Mouse (Mus musculus) limb, embryonic 10.5 days (tissue): ENCODE measurements at regions not wholly inside any gene's neighbourhood (a gene's known extent, or its start where the extent isn't known, plus 50 kb on each side); places are given as distances from the start of the nearest gene placed in this dataset.

Experiments used
- DNase-seq: peaks from one replicate; pipeline ENCODE4 v3.0.0-alpha.2; 2017; ENCODE audit warnings: low spot score
- H3K27ac ChIP-seq: fragments of 300-500 bp; sonication (generic); 2 replicates; pipeline ENCODE4 v1.5.1; 2016; ENCODE audit warnings: mild to moderate bottlenecking
- H3K27me3 ChIP-seq: fragments of 300-500 bp; sonication (generic); 2 replicates; pipeline ENCODE4 v1.6.1; 2016; ENCODE audit warnings: low read depth, mild to moderate bottlenecking; ENCODE audit not compliant: poor library complexity, severe bottlenecking
- H3K36me3 ChIP-seq: fragments of 300-500 bp; sonication (generic); 2 replicates; pipeline ENCODE4 v1.6.1; 2016; ENCODE audit warnings: mild to moderate bottlenecking, moderate library complexity
- H3K4me1 ChIP-seq: fragments of 300-500 bp; sonication (generic); 2 replicates; pipeline ENCODE4 v1.6.1; 2016
- H3K4me3 ChIP-seq: fragments of 300-500 bp; sonication (generic); 2 replicates; pipeline ENCODE4 v1.5.1; 2016; ENCODE audit warnings: mild to moderate bottlenecking, moderate library complexity
- H3K9me3 ChIP-seq: fragments of 300-500 bp; sonication (generic); replicated peaks from 2 replicates; pipeline ENCODE4 v1.6.1; 2016; ENCODE audit warnings: mild to moderate bottlenecking
- WGBS: fragments of 180-500 bp; shearing (Covaris S2); methylation state at CpG from one replicate; pipeline ENCODE4 v1.1.7; 2016; 5-methylcytosine and 5-hydroxymethylcytosine counted together

GRCm38 (mm10) chr1:136727868-136728631, 103.3 kb downstream of the Zfp281 start:
- peaks cover 6% of the 10 kb centered on the region; the same call in 1 of the 2 replicates for H3K4me1 ChIP-seq
- peaks cover 17% of the 10 kb centered on the region for H3K27me3 ChIP-seq
- DNase-seq = no peak
- no peak overlapping the region for H3K27ac ChIP-seq
- H3K4me3 ChIP-seq = no peak overlapping the region
- 55% methylated on average over 7 of the region's 7 CpGs for WGBS
- no peaks in the 10 kb centered on the region for H3K9me3 ChIP-seq
- H3K36me3 ChIP-seq = no peaks in the 10 kb centered on the region

- 85% methylated on average over 4 of the region's 4 CpGs for WGBS
- Histone ChIP-seq H3K4me1 (peaks cover 6% of the 10 kb centered on the region; the same call in 1 of the 2 replicates), H3K9me3 (no peaks in the 10 kb centered on the region), H3K36me3 (no peaks in the 10 kb centered on the region), H3K27ac (no peak overlapping the region), H3K27me3 (peaks cover 17% of the 10 kb centered on the region), H3K4me3 (no peak overlapping the region)
- DNase-seq = no peak
Measured at GRCm38 (mm10) chr1:136728632-136728944, 103.9 kb downstream of the Zfp281 start.

GRCm38 (mm10) chr1:136730638-136731037, 105.9 kb downstream of the Zfp281 start:
- Histone ChIP-seq H3K4me1 (peaks cover 6% of the 10 kb centered on the region; the same call in 1 of the 2 replicates), H3K4me3 (no peak overlapping the region), H3K36me3 (no peaks in the 10 kb centered on the region), H3K9me3 (no peaks in the 10 kb centered on the region), H3K27me3 (peaks cover 17% of the 10 kb centered on the region), H3K27ac (no peak overlapping the region)
- 43% methylated on average over 11 of the region's 11 CpGs for WGBS
- DNase-seq = no peak

GRCm38 (mm10) chr1:136738030-136738429, 113.3 kb downstream of the Zfp281 start:
- WGBS = 28% methylated on average over 5 of the region's 5 CpGs
- no peak for DNase-seq
- Histone ChIP-seq H3K9me3 (no peaks in the 10 kb centered on the region), H3K27ac (no peak overlapping the region), H3K27me3 (no peaks in the 10 kb centered on the region), H3K36me3 (no peaks in the 10 kb centered on the region), H3K4me1 (peaks cover 9% of the 10 kb centered on the region), H3K4me3 (no peak overlapping the region)

- 86% methylated on average over 5 of the region's 5 CpGs for WGBS
- Histone ChIP-seq H3K27ac (no peak overlapping the region), H3K9me3 (no peaks in the 10 kb centered on the region), H3K27me3 (no peaks in the 10 kb centered on the region), H3K36me3 (no peaks in the 10 kb centered on the region), H3K4me3 (no peak overlapping the region), H3K4me1 (peaks cover 9% of the 10 kb centered on the region)
- DNase-seq = no peak
Measured at GRCm38 (mm10) chr1:136739486-136739885, 114.8 kb downstream of the Zfp281 start.

GRCm38 (mm10) chr1:136741061-136741460, 116.4 kb downstream of the Zfp281 start:
- Histone ChIP-seq H3K4me3 (no peak overlapping the region), H3K27ac (no peak overlapping the region), H3K36me3 (no peaks in the 10 kb centered on the region), H3K4me1 (peaks cover 9% of the 10 kb centered on the region), H3K27me3 (no peaks in the 10 kb centered on the region), H3K9me3 (no peaks in the 10 kb centered on the region)
- WGBS = 92% methylated on average over 10 of the region's 10 CpGs
- DNase-seq = no peak

GRCm38 (mm10) chr1:136749188-136749587, 124.5 kb downstream of the Zfp281 start:
- Histone ChIP-seq H3K9me3 (no peaks in the 10 kb centered on the region), H3K4me1 (no peaks in the 10 kb centered on the region), H3K36me3 (no peaks in the 10 kb centered on the region), H3K4me3 (no peak overlapping the region), H3K27me3 (no peaks in the 10 kb centered on the region), H3K27ac (no peak overlapping the region)
- peak; percentile 49 for DNase-seq
- 57% methylated on average over 8 of the region's 8 CpGs for whole genome bisulfite sequencing

GRCm38 (mm10) chr1:136751464-136752191, 126.9 kb downstream of the Zfp281 start:
- Histone ChIP-seq H3K36me3 (no peaks in the 10 kb centered on the region), H3K27me3 (no peaks in the 10 kb centered on the region), H3K4me3 (no peak overlapping the region), H3K4me1 (peaks cover 5% of the 10 kb centered on the region), H3K27ac (no peak overlapping the region), H3K9me3 (no peaks in the 10 kb centered on the region)
- no peak for DNase-seq
- 74% methylated on average over 14 of the region's 14 CpGs for WGBS

- Histone ChIP-seq H3K9me3 (no peaks in the 10 kb centered on the region), H3K36me3 (no peaks in the 10 kb centered on the region), H3K4me3 (no peak overlapping the region), H3K27me3 (no peaks in the 10 kb centered on the region), H3K4me1 (peaks cover 6% of the 10 kb centered on the region), H3K27ac (no peak overlapping the region)
- WGBS = 94% methylated on average over 6 of the region's 6 CpGs
- DNase-seq = no peak
Measured at GRCm38 (mm10) chr1:136754286-136754685, 129.6 kb downstream of the Zfp281 start.

GRCm38 (mm10) chr1:136758730-136759129, 134.0 kb downstream of the Zfp281 start:
- Histone ChIP-seq H3K4me1 (peaks cover 6% of the 10 kb centered on the region), H3K27ac (no peak overlapping the region), H3K9me3 (no peaks in the 10 kb centered on the region), H3K4me3 (no peak overlapping the region), H3K27me3 (no peaks in the 10 kb centered on the region), H3K36me3 (no peaks in the 10 kb centered on the region)
- no peak for DNase-seq
- WGBS = 68% methylated on average over 10 of the region's 10 CpGs

GRCm38 (mm10) chr1:136759164-136759563, 134.5 kb downstream of the Zfp281 start:
- Histone ChIP-seq H3K36me3 (no peaks in the 10 kb centered on the region), H3K4me3 (no peak overlapping the region), H3K4me1 (peaks cover 6% of the 10 kb centered on the region), H3K27ac (no peak overlapping the region), H3K9me3 (no peaks in the 10 kb centered on the region), H3K27me3 (no peaks in the 10 kb centered on the region)
- WGBS = 81% methylated on average over 4 of the region's 4 CpGs
- no peak for DNase-seq

GRCm38 (mm10) chr1:136761467-136761866, 136.8 kb downstream of the Zfp281 start:
- H3K27ac ChIP-seq = no peak overlapping the region
- no peaks in the 10 kb centered on the region for H3K36me3 ChIP-seq
- 86% methylated on average over 4 of the region's 4 CpGs for WGBS
- H3K27me3 ChIP-seq = no peaks in the 10 kb centered on the region
- no peak for DNase-seq
- no peak overlapping the region for H3K4me3 ChIP-seq
- no peaks in the 10 kb centered on the region for H3K9me3 ChIP-seq
- H3K4me1 ChIP-seq = peaks cover 3% of the 10 kb centered on the region

GRCm38 (mm10) chr1:136768969-136769401, 144.3 kb downstream of the Zfp281 start:
- Histone ChIP-seq H3K4me1 (peaks cover 17% of the 10 kb centered on the region), H3K27me3 (no peaks in the 10 kb centered on the region), H3K27ac (peak overlapping the region; percentile 81), H3K36me3 (no peaks in the 10 kb centered on the region), H3K4me3 (peak overlapping the region; percentile 21; the same call in 1 of the 2 replicates), H3K9me3 (no peaks in the 10 kb centered on the region)
- under 1% methylated on average over 10 of the region's 10 CpGs for WGBS
- DNase-seq = peak; percentile 83
